Mouse (Mus musculus) heart, embryonic 16.5 days (tissue): ENCODE measurements at regions not wholly inside any gene's neighbourhood (a gene's known extent, or its start where the extent isn't known, plus 50 kb on each side); places are given as distances from the start of the nearest gene placed in this dataset.
A peak's percentile ranks its signal among the peaks of the same experiment; 100 is the strongest.

Experiments used
- ATAC-seq: fragments of 200-750 bp; cut with Nextera tagmentation; replicated peaks from 2 replicates; pipeline ENCODE4 v1.8.0; 2017; ENCODE audit warnings: moderate number of reproducible peaks; ENCODE audit not compliant: insufficient read depth, low FRiP score; ENCODE audit errors: extremely low read depth
- H3K27ac ChIP-seq: fragments of 300-500 bp; sonication (generic); 2 replicates; pipeline ENCODE4 v1.5.1; 2014; ENCODE audit warnings: mild to moderate bottlenecking, low read length, control low read depth, moderate library complexity
- H3K27me3 ChIP-seq: fragments of 300-500 bp; sonication (generic); 2 replicates; pipeline ENCODE4 v1.6.1; 2014; ENCODE audit warnings: low read length, mixed read lengths; ENCODE audit not compliant: control insufficient read depth, insufficient read depth
- H3K36me3 ChIP-seq: fragments of 300-500 bp; sonication (generic); 2 replicates; pipeline ENCODE4 v1.6.1; 2014; ENCODE audit not compliant: control insufficient read depth, insufficient read depth
- H3K4me1 ChIP-seq: fragments of 300-500 bp; sonication (generic); 2 replicates; pipeline ENCODE4 v1.6.1; 2014; ENCODE audit warnings: low read length, mixed read lengths; ENCODE audit not compliant: control insufficient read depth, insufficient read depth
- H3K4me2 ChIP-seq: fragments of 300-500 bp; sonication (generic); 2 replicates; pipeline ENCODE4 v1.6.1; 2014; ENCODE audit warnings: low read depth, mild to moderate bottlenecking, control low read depth, low read length
- H3K4me3 ChIP-seq: fragments of 300-500 bp; sonication (generic); 2 replicates; pipeline ENCODE4 v1.5.1; 2014; ENCODE audit warnings: mild to moderate bottlenecking, control low read depth, low read length
- H3K9ac ChIP-seq: fragments of 300-500 bp; sonication (generic); 2 replicates; pipeline ENCODE4 v1.6.1; 2014; ENCODE audit warnings: low read length, control low read depth
- H3K9me3 ChIP-seq: fragments of 300-500 bp; sonication (generic); replicated peaks from 2 replicates; pipeline ENCODE4 v1.6.1; 2016; ENCODE audit warnings: low read length; ENCODE audit not compliant: control insufficient read depth
- WGBS: fragments of 180-500 bp; shearing (Covaris S2); extraction: QIAGEN DNeasy Blood & Tissue Kit; methylation state at CpG from one replicate; pipeline ENCODE4 v1.1.7; 2014; 5-methylcytosine and 5-hydroxymethylcytosine counted together

- 72% methylated on average over 7 of the region's 7 CpGs for WGBS
- H3K9me3 ChIP-seq = no peaks in the 10 kb centered on the region
Observed at GRCm38 (mm10) chr13:47953776-47954175, 307.3 kb upstream of the Id4 start.

GRCm38 (mm10) chr13:47955504-47955903 is 305.5 kb upstream of the Id4 start:
- Histone ChIP-seq H3K4me3 (no peak overlapping the region), H3K4me1 (no peaks in the 10 kb centered on the region), H3K9ac (no peak overlapping the region), H3K4me2 (no peak overlapping the region), H3K27me3 (no peaks in the 10 kb centered on the region), H3K36me3 (no peaks in the 10 kb centered on the region), H3K9me3 (no peaks in the 10 kb centered on the region), H3K27ac (no peak overlapping the region)
- 85% methylated on average over 10 of the region's 10 CpGs for WGBS
- ATAC-seq = no peak

More at GRCm38 (mm10) chr13:47953776-47954175, 307.3 kb upstream of the Id4 start:
- ATAC-seq = no peak
- Histone ChIP-seq H3K27ac (no peak overlapping the region), H3K4me2 (no peak overlapping the region), H3K27me3 (no peaks in the 10 kb centered on the region), H3K36me3 (no peaks in the 10 kb centered on the region), H3K9ac (no peak overlapping the region), H3K4me1 (no peaks in the 10 kb centered on the region), H3K4me3 (no peak overlapping the region)

- Histone ChIP-seq H3K9me3 (no peaks in the 10 kb centered on the region), H3K4me2 (no peak overlapping the region), H3K36me3 (no peaks in the 10 kb centered on the region), H3K27ac (no peak overlapping the region), H3K9ac (no peak overlapping the region), H3K4me3 (no peak overlapping the region), H3K4me1 (no peaks in the 10 kb centered on the region), H3K27me3 (no peaks in the 10 kb centered on the region)
- whole genome bisulfite sequencing = 91% methylated on average over 11 of the region's 11 CpGs
- ATAC-seq = no peak
Observed at GRCm38 (mm10) chr13:47957662-47958061, 303.4 kb upstream of the Id4 start.

- no peaks in the 10 kb centered on the region for H3K9me3 ChIP-seq
- ATAC-seq = no peak
- WGBS = 32% methylated on average over 12 of the region's 12 CpGs
- H3K9ac ChIP-seq = no peak overlapping the region
- no peak overlapping the region for H3K27ac ChIP-seq
- no peaks in the 10 kb centered on the region for H3K36me3 ChIP-seq
- H3K27me3 ChIP-seq = no peaks in the 10 kb centered on the region
- H3K4me2 ChIP-seq = 0 out of 2 replicates have a peak overlapping the region, but pooled peaks have one; percentile 9
- H3K4me3 ChIP-seq = no peak overlapping the region
- H3K4me1 ChIP-seq = no peaks in the 10 kb centered on the region
Observed at GRCm38 (mm10) chr13:47974216-47974615, 286.8 kb upstream of the Id4 start.

GRCm38 (mm10) chr13:47974756-47975515 is 286.1 kb upstream of the Id4 start:
- no peak overlapping the region for H3K27ac ChIP-seq
- ATAC-seq = no peak
- H3K4me2 ChIP-seq = 0 out of 2 replicates have a peak overlapping the region, but pooled peaks have one; percentile 9
- no peaks in the 10 kb centered on the region for H3K36me3 ChIP-seq
- H3K9ac ChIP-seq = no peak overlapping the region
- no peaks in the 10 kb centered on the region for H3K27me3 ChIP-seq
- no peaks in the 10 kb centered on the region for H3K9me3 ChIP-seq
- no peak overlapping the region for H3K4me3 ChIP-seq
- 73% methylated on average over 16 of the region's 16 CpGs for WGBS
- no peaks in the 10 kb centered on the region for H3K4me1 ChIP-seq

- ATAC-seq = no peak
- WGBS = 52% methylated on average over 5 of the region's 5 CpGs
Observed at GRCm38 (mm10) chr13:47998495-47998894, 262.5 kb upstream of the Id4 start.

GRCm38 (mm10) chr13:47999399-47999798 is 261.6 kb upstream of the Id4 start:
- H3K27ac ChIP-seq = no peak overlapping the region
- H3K4me2 ChIP-seq = no peak overlapping the region
- no peaks in the 10 kb centered on the region for H3K4me1 ChIP-seq
- WGBS = 72% methylated on average over 4 of the region's 4 CpGs
- no peaks in the 10 kb centered on the region for H3K9me3 ChIP-seq
- no peaks in the 10 kb centered on the region for H3K36me3 ChIP-seq
- no peak for ATAC-seq
- H3K9ac ChIP-seq = no peak overlapping the region
- no peak overlapping the region for H3K4me3 ChIP-seq
- H3K27me3 ChIP-seq = no peaks in the 10 kb centered on the region

More at GRCm38 (mm10) chr13:47998495-47998894, 262.5 kb upstream of the Id4 start:
- no peaks in the 10 kb centered on the region for H3K4me1 ChIP-seq
- H3K4me2 ChIP-seq = no peak overlapping the region
- no peaks in the 10 kb centered on the region for H3K27me3 ChIP-seq
- H3K4me3 ChIP-seq = no peak overlapping the region
- no peak overlapping the region for H3K9ac ChIP-seq
- no peaks in the 10 kb centered on the region for H3K36me3 ChIP-seq
- H3K9me3 ChIP-seq = no peaks in the 10 kb centered on the region
- H3K27ac ChIP-seq = no peak overlapping the region

GRCm38 (mm10) chr13:48003126-48003525 is 257.9 kb upstream of the Id4 start:
- no peaks in the 10 kb centered on the region for H3K9me3 ChIP-seq
- WGBS = 84% methylated on average over 4 of the region's 4 CpGs
- H3K4me2 ChIP-seq = no peak overlapping the region
- H3K4me3 ChIP-seq = no peak overlapping the region
- H3K27ac ChIP-seq = no peak overlapping the region
- no peaks in the 10 kb centered on the region for H3K4me1 ChIP-seq
- no peaks in the 10 kb centered on the region for H3K36me3 ChIP-seq
- no peak for ATAC-seq
- no peak overlapping the region for H3K9ac ChIP-seq
- H3K27me3 ChIP-seq = no peaks in the 10 kb centered on the region

- ATAC-seq = no peak
- H3K9ac ChIP-seq = no peak overlapping the region
- no peak overlapping the region for H3K4me2 ChIP-seq
- no peaks in the 10 kb centered on the region for H3K27me3 ChIP-seq
- WGBS = 44% methylated on average over 7 of the region's 7 CpGs
- no peak overlapping the region for H3K27ac ChIP-seq
- no peaks in the 10 kb centered on the region for H3K4me1 ChIP-seq
- H3K4me3 ChIP-seq = no peak overlapping the region
- no peaks in the 10 kb centered on the region for H3K36me3 ChIP-seq
- no peaks in the 10 kb centered on the region for H3K9me3 ChIP-seq
Observed at GRCm38 (mm10) chr13:48013336-48013750, 247.7 kb upstream of the Id4 start.
